Mouse (Mus musculus): Measurements from ENCODE around the gene Ptgfrn.
A peak's percentile ranks its signal among the peaks of the same experiment; 100 is the strongest.

The Ptgfrn gene

DNA sequence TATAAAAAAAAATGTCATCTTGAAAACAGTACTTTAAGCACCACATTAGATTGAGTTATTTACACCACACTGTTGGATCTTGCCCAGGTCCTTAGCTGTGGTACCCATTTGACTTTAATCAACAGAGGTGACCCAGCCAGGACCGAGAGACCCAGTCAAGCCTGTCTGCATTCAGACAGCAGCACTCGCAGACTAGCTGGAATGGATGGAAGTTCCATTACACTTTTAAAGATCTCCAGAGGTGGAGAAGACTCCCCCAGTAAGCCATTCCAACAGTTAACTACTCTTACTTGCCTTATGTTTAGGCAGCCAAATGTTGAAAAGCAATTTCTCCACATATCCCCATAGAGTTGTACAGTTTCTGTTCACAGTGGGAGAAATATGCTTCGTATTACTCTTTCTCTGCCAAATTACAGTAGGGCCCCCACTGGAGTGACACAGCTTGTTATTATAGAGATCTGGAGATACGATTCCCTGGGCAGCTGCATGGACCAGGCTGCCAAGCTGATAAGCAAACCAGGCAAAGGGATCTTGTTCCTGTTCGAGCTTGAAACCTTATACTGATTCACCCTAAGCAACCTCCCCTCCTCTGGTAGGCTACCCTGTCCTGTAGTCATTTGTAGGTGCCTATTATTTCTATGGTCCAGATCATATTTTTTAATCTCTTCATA lies 102.8 kb downstream of the Ptgfrn start:
- DNase-seq (ENCODE audit: low spot score in 2 of 2) = no peak

DNA sequence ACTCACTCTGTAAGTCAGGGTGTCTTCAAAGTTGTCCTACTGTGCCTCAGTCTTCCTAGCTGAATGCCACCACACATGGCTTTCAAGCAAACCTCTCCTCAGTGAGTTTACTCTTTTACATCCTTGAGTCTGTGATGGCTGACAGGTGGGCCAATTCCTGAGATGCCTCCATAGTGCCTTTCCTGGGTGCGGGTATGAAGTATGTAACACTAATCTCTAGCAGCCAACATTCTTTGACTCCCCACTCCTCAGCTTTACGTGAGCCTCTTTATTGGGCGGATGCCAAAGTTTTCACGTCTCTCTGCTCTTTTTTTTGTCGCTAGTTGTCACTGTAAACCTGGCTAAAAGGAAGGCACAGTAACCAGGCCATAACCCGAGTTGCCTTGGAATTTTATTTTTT lies 104.7 kb downstream of the Ptgfrn start:
- DNase-seq (ENCODE audit: low spot score in 2 of 2) = no peak

DNA sequence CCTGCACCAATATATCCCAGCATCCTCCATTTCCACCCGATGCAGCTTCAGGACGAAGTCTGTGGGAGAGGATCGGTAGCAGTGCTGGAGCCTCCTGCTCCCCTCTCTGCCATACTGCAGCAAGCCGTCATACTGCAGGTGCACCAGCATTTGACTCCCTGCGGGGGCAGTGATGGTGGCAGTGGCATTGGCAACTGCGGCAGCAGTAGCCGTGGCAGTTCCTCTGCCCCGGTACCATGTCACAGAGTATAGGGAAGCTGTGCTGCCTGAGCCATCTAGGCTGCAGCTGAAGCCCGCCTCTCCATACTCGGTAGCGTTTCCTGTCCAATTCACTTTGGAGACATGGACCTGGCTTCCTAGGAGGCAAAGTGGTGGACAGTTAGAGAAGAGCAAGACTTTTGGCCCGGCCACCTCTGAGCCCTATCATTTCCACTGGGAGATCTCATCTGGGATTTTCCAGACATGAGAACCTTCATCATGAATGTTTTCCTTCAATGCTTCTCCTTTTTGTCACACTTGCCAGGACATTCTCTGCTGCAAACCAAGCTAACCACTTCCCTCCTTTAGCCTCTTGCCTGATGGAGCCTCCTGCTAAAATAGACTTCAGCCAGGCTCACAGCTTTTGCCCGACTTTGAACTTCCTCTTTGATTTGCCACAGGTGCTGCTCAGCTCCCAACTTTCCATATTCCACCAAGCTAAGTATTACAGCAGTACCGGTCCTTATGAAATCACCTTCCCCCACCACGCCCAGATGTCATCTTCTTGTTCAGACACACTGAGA lies 106.3 kb downstream of the Ptgfrn start:
- DNase-seq (ENCODE audit: low spot score in 2 of 2) = no peak

DNA sequence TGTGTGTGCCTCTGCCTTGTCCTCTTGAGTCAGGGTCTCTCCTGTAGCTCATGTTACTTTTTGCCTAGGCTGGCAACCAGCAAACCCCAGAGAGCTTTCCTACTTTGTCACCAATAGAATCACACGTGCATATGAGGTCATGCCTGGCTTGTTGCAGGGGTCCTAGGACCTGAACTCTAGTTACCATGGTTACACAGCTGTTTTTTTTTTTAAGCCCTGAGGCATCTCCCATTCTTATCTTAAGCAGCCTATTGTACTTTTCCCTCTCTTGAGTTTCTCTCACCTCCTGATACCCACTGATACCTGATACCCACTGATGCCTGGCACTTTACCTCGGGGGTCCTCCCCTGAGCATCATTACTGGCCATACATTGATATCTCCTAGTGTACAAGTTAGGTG lies 110.3 kb downstream of the Ptgfrn start:
- no peak for DNase-seq (ENCODE audit: low spot score in 2 of 2)

DNA sequence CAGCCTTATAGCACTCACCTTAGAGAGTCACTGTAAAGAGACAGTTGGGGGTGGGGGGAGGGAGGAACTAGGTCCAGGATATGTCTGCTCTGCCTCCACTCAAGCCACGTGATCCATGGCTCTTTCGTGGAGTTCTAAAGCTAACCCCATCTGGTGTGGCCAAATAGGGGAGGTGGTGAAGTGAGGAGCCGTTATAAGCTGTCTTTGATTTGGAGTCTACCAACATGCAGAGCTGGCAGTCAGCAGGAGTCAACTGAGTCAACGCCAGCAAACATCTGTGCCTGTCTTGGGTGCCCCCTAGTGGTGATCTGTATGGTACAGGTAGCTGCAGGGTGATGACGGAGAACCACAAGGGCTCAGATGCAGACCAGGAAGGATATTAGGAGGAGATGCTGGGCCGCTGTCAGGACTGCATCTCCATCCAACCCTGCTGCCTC lies 111.2 kb downstream of the Ptgfrn start:
- DNase-seq (ENCODE audit: low spot score in 2 of 2) = peak; percentile 43 to 77

DNA sequence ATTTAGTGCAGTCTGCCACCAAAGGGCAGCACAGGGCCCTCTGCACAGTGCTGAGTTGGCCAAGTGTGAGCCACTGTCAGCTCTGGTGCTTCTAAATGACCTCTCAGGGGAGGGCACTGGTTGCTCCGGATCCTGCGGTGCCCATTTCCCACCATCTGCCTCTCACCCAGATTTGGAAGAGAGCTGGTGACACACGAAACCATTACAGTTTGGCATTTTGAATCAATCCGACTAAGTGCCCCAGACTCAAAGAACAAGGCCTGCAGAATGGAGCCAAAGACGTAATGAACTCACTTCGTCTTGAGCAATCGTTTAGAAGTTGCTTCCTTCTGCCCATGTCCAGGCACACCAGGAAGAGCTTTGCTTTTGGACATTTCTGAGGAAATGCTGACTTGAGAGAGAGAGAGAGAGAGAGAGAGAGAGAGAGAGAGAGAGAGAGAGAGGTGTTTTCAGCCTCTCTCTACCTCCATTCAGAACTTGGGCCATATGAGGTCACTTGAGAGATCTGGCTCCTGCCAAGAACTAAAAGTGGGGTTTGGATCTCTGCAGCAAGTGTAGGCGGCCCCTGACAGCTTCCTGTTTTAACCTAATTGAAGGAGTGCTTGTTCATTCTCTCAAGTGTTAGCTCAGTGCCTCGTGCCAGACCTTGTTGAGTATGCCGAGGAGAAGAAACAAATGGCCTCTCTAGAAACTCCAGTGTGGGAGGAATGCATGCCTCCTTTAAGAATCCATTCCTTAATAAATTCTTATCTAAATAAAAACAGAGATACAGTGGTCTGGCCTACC lies 112.1 kb downstream of the Ptgfrn start:
- no peak for DNase-seq (ENCODE audit: low spot score in 2 of 2)

DNA sequence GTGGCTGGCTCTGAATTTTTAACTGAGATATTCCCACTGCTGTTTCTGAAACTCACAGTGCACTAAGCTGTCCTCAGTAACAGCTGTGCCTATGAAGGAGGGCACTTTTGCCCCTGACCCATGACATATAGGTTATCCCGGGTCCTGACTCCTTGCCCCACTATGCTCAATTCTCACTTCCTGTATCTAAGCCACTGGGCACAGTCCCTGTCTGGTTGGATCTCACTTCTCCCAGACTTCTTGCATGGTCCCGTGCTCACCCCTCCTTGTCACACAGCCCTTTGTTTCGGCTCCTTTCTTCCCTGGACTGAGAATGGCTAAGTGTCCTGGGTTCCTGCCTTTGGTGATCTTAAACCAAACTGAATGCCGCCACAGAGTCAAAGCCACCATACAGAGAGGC lies 115.8 kb downstream of the Ptgfrn start:
- DNase-seq (ENCODE audit: low spot score in 2 of 2) = no peak

DNA sequence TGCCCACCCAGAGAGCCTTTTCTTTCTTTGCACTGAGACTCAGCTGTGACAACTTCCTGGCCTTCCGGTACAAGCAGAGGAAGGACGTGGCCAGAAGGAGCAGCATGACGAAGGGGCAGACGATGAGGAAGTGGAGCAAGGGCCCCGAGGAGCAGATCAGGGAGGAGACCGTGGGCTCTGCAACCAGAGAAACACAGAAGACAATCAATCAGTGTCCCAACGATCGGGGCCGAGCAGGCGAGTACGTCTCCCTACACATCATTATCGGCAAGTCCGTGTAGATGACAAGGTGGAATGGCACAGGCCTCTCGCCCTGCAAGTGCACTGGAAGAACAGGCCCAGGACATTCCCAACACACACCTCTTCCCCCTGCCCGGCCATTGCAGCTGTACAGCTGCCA lies 116.4 kb downstream of the Ptgfrn start:
- DNase-seq (ENCODE audit: low spot score in 2 of 2) = no peak

DNA sequence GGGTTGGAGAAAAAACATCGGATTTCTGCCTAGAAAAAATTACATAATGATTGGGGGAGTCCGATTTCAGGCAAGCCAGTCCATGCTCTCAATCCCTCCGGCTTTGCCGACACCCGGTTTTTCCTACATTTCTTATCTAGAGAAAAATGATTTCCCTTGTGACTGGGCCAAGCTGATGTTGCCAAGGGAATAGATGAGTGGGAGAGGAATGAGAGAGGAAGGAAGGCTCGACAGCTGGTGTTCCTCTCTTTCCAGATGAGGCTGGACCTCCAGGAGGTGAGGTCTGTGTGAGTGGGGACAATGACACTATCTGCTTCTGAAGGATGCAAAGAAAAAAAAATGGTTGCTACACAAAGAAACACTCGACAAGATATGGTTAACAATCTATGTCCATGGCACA lies 116.9 kb downstream of the Ptgfrn start:
- no peak for DNase-seq (ENCODE audit: low spot score in 2 of 2)
